Mouse (Mus musculus) lung, postnatal 4 days (tissue): ENCODE results near the gene Dgkz.

Experiments used
- DNase-seq, 2 experiments: peaks; one replicate each; pipeline ENCODE4 v3.0.0; 2021

The Dgkz gene

DNA sequence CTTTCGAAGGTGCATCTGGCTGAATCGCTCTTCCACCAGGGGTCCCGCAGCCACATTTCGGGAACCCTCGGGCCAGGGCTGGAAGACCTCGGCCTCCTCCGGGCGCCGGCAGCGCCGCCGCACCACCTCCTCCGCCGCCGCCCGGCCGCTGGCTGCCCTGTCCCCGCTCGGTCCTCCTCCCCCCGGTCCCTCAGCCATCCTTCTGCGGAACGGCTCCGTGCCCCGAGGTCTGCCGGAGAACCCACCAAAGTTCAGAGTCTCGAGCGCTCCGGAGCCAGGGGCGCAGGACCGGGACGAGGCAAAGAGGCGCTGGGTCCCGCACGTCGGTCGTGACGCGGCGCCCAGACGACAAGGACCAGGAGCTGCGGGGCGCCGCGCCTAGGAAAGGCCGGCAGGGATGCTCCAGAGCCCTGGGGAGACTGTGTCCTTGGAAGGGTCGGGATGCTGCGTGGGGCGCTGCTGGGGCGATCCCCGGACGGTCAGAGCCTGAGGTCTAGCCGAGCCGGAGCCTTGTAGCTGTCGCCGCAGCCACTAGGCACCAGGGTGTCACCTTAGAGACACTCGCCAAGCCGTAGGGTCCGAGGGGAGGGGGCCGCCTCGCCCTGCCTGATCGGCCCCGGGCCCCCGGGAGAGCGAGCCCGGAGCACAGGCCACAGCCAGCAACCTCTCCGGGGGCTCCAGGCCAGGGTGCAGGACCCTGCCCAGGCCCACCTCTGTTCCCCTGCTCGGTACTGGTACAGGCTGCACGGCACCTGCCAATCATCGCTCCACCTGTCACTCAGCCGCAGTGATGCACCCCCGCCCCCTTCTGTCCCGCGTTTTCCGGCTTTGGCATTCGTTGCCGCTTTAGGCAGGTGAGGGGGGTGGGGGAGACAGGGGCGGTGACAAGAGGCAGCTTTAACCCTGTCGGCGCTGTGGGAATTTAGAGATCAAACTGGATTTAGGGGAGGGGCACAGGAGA is at the start of gene Dgkz:
TSS of gene Dgkz (minus strand) at position 284 of the 961 bp plus-strand sequence.
- no peak for DNase-seq

DNA sequence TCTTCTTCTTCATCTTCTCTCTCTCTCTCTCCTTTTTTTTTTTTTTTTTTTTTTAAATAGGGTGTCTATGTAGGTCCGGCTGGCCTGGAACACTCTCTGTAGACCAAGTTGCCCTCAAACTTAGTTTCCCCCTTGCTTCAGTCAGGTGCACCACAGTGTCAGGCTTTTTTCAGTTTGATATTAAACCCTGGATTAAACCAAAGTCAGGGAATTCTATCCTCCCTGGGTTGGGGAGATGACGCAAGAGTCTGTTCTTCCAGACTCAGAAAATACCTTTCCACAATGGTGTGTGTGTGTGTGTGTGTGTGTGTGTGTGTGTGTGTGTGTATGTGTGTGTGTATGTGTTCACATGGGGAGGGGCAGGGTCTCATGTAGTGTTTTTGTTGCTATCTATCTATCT is 49.5 kb upstream of the Dgkz start:
- no peak for DNase-seq

- peak; percentile 78 to 85 for DNase-seq
These were observed 48.6 kb upstream of the Dgkz start, which contains the start of gene Creb3l1 for GRCm38 (mm10) chr2:92024274-92024672. Gene Creb3l1 (minus strand): TSS chr2:92024502.

DNA sequence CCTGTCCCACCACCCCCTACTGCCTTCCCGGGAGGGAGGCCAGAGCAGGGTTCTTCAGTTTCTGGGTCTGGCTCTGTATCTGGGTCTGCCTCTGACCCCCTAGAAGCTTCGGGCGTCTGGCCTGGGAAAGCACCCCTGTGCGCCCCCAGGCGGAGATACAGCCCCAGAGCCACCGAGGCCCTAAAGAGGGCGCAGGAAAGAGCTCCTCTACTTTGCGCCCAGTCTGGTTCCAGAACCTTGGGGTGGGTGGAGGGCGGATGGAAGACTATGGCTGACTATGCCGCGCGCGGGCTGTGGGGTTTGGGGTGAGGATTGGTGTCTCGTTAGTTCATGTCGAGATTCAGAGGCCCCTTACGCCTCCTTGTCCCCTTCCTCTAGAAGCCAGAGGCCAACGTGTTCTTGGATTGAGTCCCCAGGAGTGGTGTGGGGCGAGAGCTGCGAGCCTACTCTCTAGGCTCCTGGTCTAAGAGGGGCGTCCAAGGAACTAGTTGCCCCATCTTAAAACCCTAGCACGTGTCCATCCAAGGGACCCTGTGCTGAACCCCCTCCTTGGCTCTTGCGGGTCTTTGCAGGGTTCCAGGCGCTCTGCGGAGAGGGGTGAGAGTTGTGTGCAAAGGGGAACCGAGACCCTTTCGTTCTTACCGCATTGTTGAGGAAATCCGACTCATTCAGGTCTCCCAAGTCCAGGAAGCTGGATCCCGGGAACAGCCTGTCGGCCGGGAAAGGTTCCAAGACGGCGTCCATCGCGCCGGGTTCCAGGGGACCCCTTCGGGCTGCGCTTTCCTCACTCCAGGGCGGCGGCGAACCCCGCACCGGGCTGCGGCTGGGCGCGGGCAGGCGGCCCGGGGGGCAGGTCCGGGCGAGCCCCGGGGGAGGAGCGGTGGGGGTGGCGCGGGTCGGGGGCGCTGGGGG is 48.0 kb upstream of the Dgkz start:
- peak; percentile 73 to 80 for DNase-seq

DNA sequence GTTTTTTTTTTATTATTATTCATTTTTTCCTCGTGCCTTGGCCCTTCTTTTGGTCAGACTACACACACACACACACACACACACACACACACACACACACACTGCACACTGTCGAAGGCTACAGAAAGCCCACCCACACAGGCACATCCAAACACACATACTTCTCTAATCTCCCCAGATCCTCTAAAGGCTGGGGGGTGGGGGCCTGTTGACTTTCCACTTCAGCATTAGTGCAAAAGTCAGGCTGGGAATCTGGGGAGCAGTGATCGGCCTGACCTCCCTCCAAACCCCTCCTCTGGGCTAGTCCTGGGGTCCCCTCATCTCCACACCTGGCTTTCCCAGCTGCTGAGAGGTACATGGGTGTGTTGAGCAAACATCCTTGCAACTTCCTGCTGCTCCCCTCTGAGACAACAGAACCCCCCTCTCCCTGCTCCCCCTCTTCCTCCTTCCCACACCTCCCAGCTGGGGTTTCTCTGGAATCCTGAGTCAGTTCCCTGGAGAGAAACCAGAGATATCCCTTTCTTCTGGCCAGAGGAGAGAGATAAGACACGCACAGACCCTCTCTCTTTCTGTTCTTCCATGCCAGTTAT is 45.1 kb upstream of the Dgkz start:
- DNase-seq, result peak; percentile 32 to 40

GRCm38 (mm10) chr2:92017440-92017839 is 41.8 kb upstream of the Dgkz start:
- no peak for DNase-seq

- peak; percentile 80 to 90 for DNase-seq
These were observed 41.3 kb upstream of the Dgkz start for GRCm38 (mm10) chr2:92016981-92017380.

GRCm38 (mm10) chr2:92014891-92015290 is 39.2 kb upstream of the Dgkz start:
- DNase-seq, result no peak

GRCm38 (mm10) chr2:92014248-92014647 is 38.6 kb upstream of the Dgkz start:
- no peak for DNase-seq

DNA sequence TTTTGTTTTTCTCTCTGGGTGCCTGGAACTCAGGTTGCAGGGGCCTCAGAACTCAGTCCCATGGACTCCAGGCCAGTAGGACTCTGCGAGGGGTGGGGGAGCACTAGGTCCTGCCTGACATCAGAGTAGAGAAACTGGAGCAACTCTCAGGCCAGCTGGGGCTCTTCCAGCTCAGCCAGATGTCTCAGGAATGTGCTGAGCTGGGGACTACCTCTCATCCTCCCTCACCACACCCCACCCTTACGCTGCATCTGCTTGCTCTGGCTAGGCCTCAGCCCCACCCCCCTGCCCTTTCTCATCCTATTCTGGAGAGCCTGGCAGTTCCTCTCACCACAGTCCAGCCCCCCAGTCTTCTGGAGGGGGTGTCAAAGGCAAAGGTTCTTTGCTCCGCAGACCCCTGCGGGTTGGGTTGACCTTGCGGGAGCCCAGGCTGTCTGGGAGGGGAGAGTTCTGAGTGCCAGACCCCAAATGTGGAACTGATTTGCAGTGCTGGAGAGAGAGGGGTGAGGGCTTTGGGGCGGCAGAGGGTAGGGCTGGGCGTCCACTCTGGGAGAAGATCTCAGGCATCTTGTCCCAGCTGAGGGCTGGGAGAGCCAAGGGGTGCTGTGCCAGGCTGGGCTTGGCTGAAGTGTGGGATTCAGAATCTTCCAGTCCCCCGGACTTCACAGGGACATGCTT is 37.2 kb upstream of the Dgkz start:
- peak; percentile 67 to 92 for DNase-seq

- DNase-seq, result peak in 1 of 2 experiments; percentile 51
These were observed 36.0 kb upstream of the Dgkz start for GRCm38 (mm10) chr2:92011424-92012353.

DNA sequence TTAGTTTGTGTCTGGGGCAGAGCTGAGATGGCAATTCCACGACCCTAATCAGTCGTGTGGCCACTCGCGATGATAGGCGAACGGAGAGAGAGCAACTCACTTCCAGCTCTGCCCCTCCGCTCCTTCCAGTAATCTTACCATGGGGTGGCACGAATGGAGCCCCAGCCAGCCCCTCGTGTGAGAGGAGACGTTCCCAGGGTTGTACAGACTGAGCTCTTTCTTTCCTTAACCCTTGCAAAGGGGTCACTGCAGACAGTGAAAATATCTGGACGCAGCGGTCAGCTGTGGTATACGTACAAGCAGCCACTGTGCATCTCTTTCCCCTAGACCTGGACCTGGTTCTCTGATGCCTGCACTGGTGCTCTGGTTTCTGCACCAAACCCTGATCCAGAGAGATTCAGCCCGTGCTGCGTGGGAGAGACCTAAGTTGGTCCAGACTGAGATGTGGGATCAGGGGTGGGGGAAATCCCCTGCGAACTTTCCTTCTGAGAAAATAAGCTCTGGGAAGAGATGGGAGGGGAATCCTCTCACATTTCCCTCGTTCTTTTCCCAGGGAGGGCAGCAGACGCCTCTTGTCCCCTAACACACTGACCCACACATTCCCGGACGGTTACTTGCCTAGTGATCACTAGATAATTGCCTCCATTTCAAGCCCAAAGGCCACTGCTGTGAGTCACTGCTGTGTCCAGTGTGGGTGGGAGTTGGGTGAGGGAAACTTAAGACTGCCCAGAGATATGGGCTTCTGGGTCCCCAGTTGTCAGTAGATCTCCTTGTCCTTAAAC is 33.1 kb upstream of the Dgkz start:
- DNase-seq, result peak in 1 of 2 experiments; percentile 46

GRCm38 (mm10) chr2:92007933-92008622 is 32.4 kb upstream of the Dgkz start:
- DNase-seq, result peak; percentile 97 to 98

GRCm38 (mm10) chr2:92006983-92007921 is 31.6 kb upstream of the Dgkz start:
- DNase-seq, result peak; percentile 71 to 82

GRCm38 (mm10) chr2:92006491-92006890 is 30.8 kb upstream of the Dgkz start:
- DNase-seq, result no peak

DNA sequence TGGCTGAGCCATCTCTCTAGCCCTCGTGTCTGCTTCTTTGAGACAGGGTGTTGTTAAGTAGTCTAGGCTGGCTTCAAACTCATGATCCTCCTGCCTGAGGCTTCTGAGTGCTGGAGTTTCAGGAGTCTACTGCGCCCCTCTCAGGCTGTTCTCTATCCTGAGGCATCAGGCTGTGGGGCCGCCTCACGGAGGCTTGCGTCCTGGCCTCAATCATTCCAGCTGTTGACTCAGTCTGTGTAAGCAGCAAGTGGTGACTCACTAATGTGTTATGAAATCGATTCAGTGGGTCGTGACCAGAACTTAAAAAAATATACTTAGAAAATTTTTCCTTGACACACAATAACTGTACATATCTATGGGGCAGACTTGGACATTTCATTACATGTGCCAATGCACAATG is 29.0 kb upstream of the Dgkz start:
- peak; percentile 36 to 65 for DNase-seq

DNA sequence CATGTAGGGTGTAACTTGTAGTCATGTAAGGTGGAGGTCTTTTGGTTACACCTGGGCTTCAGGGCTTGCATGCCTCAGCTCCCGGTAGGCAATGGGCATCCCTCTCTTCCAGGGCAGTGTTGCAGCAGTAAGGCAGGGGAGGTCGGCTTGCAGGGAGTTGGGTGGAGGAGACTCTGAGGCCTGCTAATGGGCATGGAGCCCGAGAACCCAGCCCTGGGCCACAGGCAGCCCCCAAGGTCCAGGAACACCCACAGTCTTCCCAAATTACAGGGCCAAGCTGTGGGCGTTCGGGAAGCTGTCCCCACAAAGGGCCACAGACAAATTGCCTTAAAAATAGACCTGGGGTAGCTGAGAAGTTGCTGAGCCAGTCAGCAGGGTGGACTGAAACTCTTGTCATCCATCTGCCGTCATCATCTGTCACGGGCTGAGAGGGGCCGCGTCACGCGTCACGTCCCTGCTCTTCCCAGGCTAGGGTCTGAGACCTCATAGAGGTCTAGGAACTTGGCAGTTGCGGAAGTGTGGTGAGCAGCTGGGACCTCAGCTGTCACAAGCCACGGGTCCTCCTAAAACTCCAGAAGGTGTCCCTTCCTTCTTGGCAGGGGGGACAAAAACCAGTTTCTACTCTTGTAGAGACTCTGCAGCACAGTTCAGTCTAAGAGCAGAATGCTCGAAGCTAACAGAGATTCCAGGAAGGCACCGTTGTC is 22.4 kb upstream of the Dgkz start:
- DNase-seq, result no peak

- DNase-seq, result no peak
These were observed 20.3 kb upstream of the Dgkz start for GRCm38 (mm10) chr2:91996006-91996405.
